Mouse (Mus musculus) hindbrain, postnatal 0 days (tissue): ENCODE measurements around the gene Dock9. TPM values are rescaled to one million over a fixed set of nuclear protein-coding genes. Genes with fewer than 3 reads are reported as not detected.

Source experiments
- ATAC-seq: fragments of 200-750 bp; cut with Nextera tagmentation; 2 replicates; pipeline ENCODE4 v1.8.0; 2017; ENCODE audit warnings: mild to moderate bottlenecking, moderate TSS enrichment, moderate library complexity
- DNase-seq: peaks from one replicate; pipeline ENCODE4 v3.0.0-alpha.2; 2015; ENCODE audit warnings: low spot score
- H3K27ac ChIP-seq: fragments of 300-500 bp; sonication (generic); 2 replicates; pipeline ENCODE4 v1.5.1; 2014; ENCODE audit warnings: mild to moderate bottlenecking
- H3K27me3 ChIP-seq: fragments of 300-500 bp; sonication (generic); 2 replicates; pipeline ENCODE4 v1.6.1; 2014; ENCODE audit warnings: low read length, mixed read lengths; ENCODE audit not compliant: insufficient read depth
- H3K36me3 ChIP-seq: fragments of 300-500 bp; sonication (generic); 2 replicates; pipeline ENCODE4 v1.6.1; 2014; ENCODE audit warnings: low read length, mixed read lengths; ENCODE audit not compliant: insufficient read depth
- H3K4me1 ChIP-seq: fragments of 300-500 bp; sonication (generic); 2 replicates; pipeline ENCODE4 v1.6.1; 2014; ENCODE audit warnings: antibody characterized with exemption, low read length, mixed read lengths; ENCODE audit not compliant: insufficient read depth
- H3K4me2 ChIP-seq: fragments of 300-500 bp; sonication (generic); 2 replicates; pipeline ENCODE4 v1.6.1; 2014; ENCODE audit warnings: low read depth, mild to moderate bottlenecking, low read length, moderate library complexity, mixed read lengths
- H3K4me3 ChIP-seq: fragments of 300-500 bp; sonication (generic); 2 replicates; pipeline ENCODE4 v1.5.1; 2014; ENCODE audit warnings: low read length
- H3K9ac ChIP-seq: fragments of 300-500 bp; sonication (generic); replicated peaks from 2 replicates; pipeline ENCODE4 v1.6.1; 2014; ENCODE audit warnings: mild to moderate bottlenecking, low read length, moderate library complexity, mixed read lengths
- H3K9me3 ChIP-seq: fragments of 300-500 bp; sonication (generic); 2 replicates; pipeline ENCODE4 v1.6.1; 2016; ENCODE audit warnings: low read length, mixed read lengths
- CTCF ChIP-seq: IDR thresholded peaks from 2 replicates; pipeline ENCODE4 v1.5.1; 2016; ENCODE audit warnings: antibody characterized with exemption, control low read depth, low read depth
- WGBS: fragments of 180-500 bp; shearing (Covaris S2); extraction: QIAGEN DNeasy Blood & Tissue Kit; methylation state at CpG from one replicate; pipeline ENCODE4 v1.1.7; 2014; 5-methylcytosine and 5-hydroxymethylcytosine counted together
- polyA plus RNA-seq: library from polyadenylated mRNA; unstranded; fragments of >200 nt; fragmentation: Nextera tagmentation; extraction: Ambion mirVana; gene quantifications from 2 replicates; pipeline ENCODE4 v1.2.1, GENCODE M21; 2015
- total RNA-seq: library from RNA; depleted of rRNA; stranded (reverse); fragments of >200 nt; gene quantifications from 2 replicates; pipeline ENCODE4 v1.2.3, GENCODE M21; 2014

Dock9 gene
- total and polyA plus RNA-seq, 2 experiments from 2014 or later, result 11.7 to 51.3 TPM

GRCm38 (mm10) chr14:121806316-121806715 lies 8.7 kb upstream of the Dock9 start:
- no peaks in the 10 kb centered on the region for H3K4me1 ChIP-seq
- no peak for ATAC-seq
- no peak for DNase-seq

GRCm38 (mm10) chr14:121804461-121804860 lies 6.8 kb upstream of the Dock9 start:
- 84% methylated on average over 4 of the region's 4 CpGs for WGBS

More at GRCm38 (mm10) chr14:121806316-121806715, 8.7 kb upstream of the Dock9 start:
- Histone ChIP-seq H3K4me2 (no peak overlapping the region), H3K9ac (no peak overlapping the region), H3K36me3 (no peaks in the 10 kb centered on the region), H3K9me3 (peaks cover 7% of the 10 kb centered on the region), H3K4me3 (no peak overlapping the region), H3K27me3 (no peaks in the 10 kb centered on the region), H3K27ac (no peak overlapping the region)
- 72% methylated on average over 3 of the region's 3 CpGs for WGBS
- TF ChIP-seq CTCF, result no peak

GRCm38 (mm10) chr14:121800962-121801361 lies 3.3 kb upstream of the Dock9 start:
- Histone ChIP-seq H3K9me3 (no peaks in the 10 kb centered on the region), H3K4me3 (no peak overlapping the region), H3K4me1 (no peaks in the 10 kb centered on the region), H3K27ac (no peak overlapping the region), H3K9ac (no peak overlapping the region), H3K4me2 (no peak overlapping the region), H3K27me3 (no peaks in the 10 kb centered on the region), H3K36me3 (no peaks in the 10 kb centered on the region)
- TF ChIP-seq CTCF, result no peak; the same call in 1 of the 2 replicates
- DNase-seq, result peak; percentile 48
- ATAC-seq, result no peak
- WGBS, result 23% methylated on average over 2 of the region's 2 CpGs

More at GRCm38 (mm10) chr14:121804461-121804860, 6.8 kb upstream of the Dock9 start:
- Histone ChIP-seq H3K27me3 (no peaks in the 10 kb centered on the region), H3K36me3 (no peaks in the 10 kb centered on the region), H3K27ac (no peak overlapping the region), H3K4me2 (no peak overlapping the region), H3K4me1 (no peaks in the 10 kb centered on the region), H3K9me3 (no peaks in the 10 kb centered on the region), H3K9ac (no peak overlapping the region), H3K4me3 (no peak overlapping the region)
- DNase-seq (peak; percentile 12), ATAC-seq (no peak)
- TF ChIP-seq CTCF, result peak; percentile 57

- no peak for TF ChIP-seq CTCF
Measured at GRCm38 (mm10) chr14:121799112-121799511, 1.5 kb upstream of the Dock9 start.

GRCm38 (mm10) chr14:121798411-121798799 lies 768 bp upstream of the Dock9 start:
- DNase-seq, result peak; percentile 96
- no peaks in the 10 kb centered on the region for H3K4me1 ChIP-seq
- WGBS, result 1% methylated on average over 22 of the region's 22 CpGs
- TF ChIP-seq CTCF, result no peak
- peak overlapping the region; percentile 73 for H3K4me3 ChIP-seq
- no peaks in the 10 kb centered on the region for H3K27me3 ChIP-seq
- ATAC-seq, result peak; percentile 93
- H3K36me3 ChIP-seq, result no peaks in the 10 kb centered on the region
- peak overlapping the region; percentile 92 for H3K4me2 ChIP-seq
- H3K9ac ChIP-seq, result peak overlapping the region; percentile 67
- peak overlapping the region; percentile 89 for H3K27ac ChIP-seq
- no peaks in the 10 kb centered on the region for H3K9me3 ChIP-seq

More at GRCm38 (mm10) chr14:121799112-121799511, 1.5 kb upstream of the Dock9 start:
- DNase-seq (no peak), ATAC-seq (no peak)
- Histone ChIP-seq H3K9ac (no peak overlapping the region), H3K27me3 (no peaks in the 10 kb centered on the region), H3K4me2 (no peak overlapping the region), H3K9me3 (no peaks in the 10 kb centered on the region), H3K27ac (no peak overlapping the region), H3K36me3 (no peaks in the 10 kb centered on the region), H3K4me3 (no peak overlapping the region), H3K4me1 (no peaks in the 10 kb centered on the region)
- WGBS, result 76% methylated on average over 7 of the region's 7 CpGs

GRCm38 (mm10) chr14:121796571-121797456 lies 823 bp downstream of the Dock9 start:
- H3K4me2 ChIP-seq, result peak overlapping the region; percentile 92
- no peaks in the 10 kb centered on the region for H3K4me1 ChIP-seq
- H3K36me3 ChIP-seq, result no peaks in the 10 kb centered on the region
- H3K9me3 ChIP-seq, result no peaks in the 10 kb centered on the region
- WGBS, result 11% methylated on average over 27 of the region's 28 CpGs
- peak overlapping the region; percentile 89 for H3K27ac ChIP-seq
- no peak for DNase-seq
- H3K4me3 ChIP-seq, result peak overlapping the region; percentile 73
- H3K9ac ChIP-seq, result peak overlapping the region; percentile 67
- no peak for TF ChIP-seq CTCF
- ATAC-seq, result peak; percentile 3
- no peaks in the 10 kb centered on the region for H3K27me3 ChIP-seq

GRCm38 (mm10) chr14:121795536-121795935 lies 2.1 kb downstream of the Dock9 start:
- no peak overlapping the region for H3K9ac ChIP-seq
- 90% methylated on average over 7 of the region's 7 CpGs for WGBS
- no peak for DNase-seq

More at GRCm38 (mm10) chr14:121795536-121795935, 2.1 kb downstream of the Dock9 start:
- Histone ChIP-seq H3K4me3 (no peak overlapping the region), H3K4me2 (no peak overlapping the region), H3K27me3 (no peaks in the 10 kb centered on the region), H3K36me3 (no peaks in the 10 kb centered on the region), H3K27ac (no peak overlapping the region), H3K9me3 (no peaks in the 10 kb centered on the region), H3K4me1 (no peaks in the 10 kb centered on the region)
- ATAC-seq, result no peak
- no peak for TF ChIP-seq CTCF
